Comparison of ENCODE assay signal across 25 mouse cellular contexts in genomic region chr3:116601005-116601404, GRCm38 (mm10). TPM values are rescaled to one million over a fixed set of nuclear protein-coding genes. Genes with fewer than 3 reads are reported as not detected.
"Had no signal": no experiment of that assay in that cellular context is flagged by ENCODE, and none has a peak within 500 bp of the region (broad histone marks: within the 10 kb centered on the region; RNA-seq: fewer than 3 reads in every experiment).

No protein-coding gene starts in this region.

- H3K4me3 ChIP-seq: gastrocnemius, adult 2 months; heart, adult 2 months; heart, embryonic 13.5 days; heart, embryonic 15.5 days; hindbrain, embryonic 10.5 days; hindbrain, embryonic 12.5 days; intestine, embryonic 15.5 days; layer of hippocampus, adult 2 months; left cerebral cortex, adult 2 months; limb, embryonic 10.5 days; limb, embryonic 12.5 days had no signal

- DNase-seq: gastrocnemius, adult 2 months; gastrocnemius, postnatal 10 days; gastrocnemius, postnatal 25 days; heart, adult 11 months; heart, adult 2 months; heart, postnatal 14 days; heart, postnatal 36 days; kidney, adult 18-20 months; kidney, adult 8-10 months; kidney, postnatal 10 days; kidney, postnatal 25 days; kidney, postnatal 4 days; liver had no signal

- H3K4me1 ChIP-seq: heart, embryonic 15.5 days; intestine, embryonic 15.5 days had no signal

- ATAC-seq: hindbrain, embryonic 16.5 days; inflammation-experienced regulatory T-cells, adult 6 months; intestine, embryonic 15.5 days; intestine, postnatal 0 days had no signal

RNA-seq across cellular contexts. Expression of gene Lrrc39, which starts 38.2 kb away (rescaled TPM):
- total RNA-seq: left cerebral cortex, adult 2 months had no signal
